Mouse (Mus musculus) CH12.LX (cell line): ENCODE results near the gene Ctdspl.

Experiments
- CHD2 ChIP-seq: IDR thresholded peaks from 2 replicates; pipeline ENCODE4 v1.6.1; 2011; ENCODE audit warnings: low read length, improper control_type of control experiment
- CTCF ChIP-seq, 2 experiments: IDR thresholded peaks in 1 of 2; conservative IDR thresholded peaks in 1 of 2; 2 replicates each; pipeline ENCODE4 v1.5.1; 2011 to 2012; ENCODE audit warnings: low read depth in 2 of 2, low read length in 2 of 2, improper control_type of control experiment in 1 of 2, inconsistent platforms in 1 of 2, mild to moderate bottlenecking in 1 of 2, moderate library complexity in 1 of 2
- EP300 ChIP-seq: IDR thresholded peaks from 2 replicates; pipeline ENCODE4 v1.6.1; 2011; ENCODE audit warnings: low read length, improper control_type of control experiment
- GABPA ChIP-seq: IDR thresholded peaks from 2 replicates; pipeline ENCODE4 v1.6.1; 2012; ENCODE audit warnings: low read depth, low read length, improper control_type of control experiment, inconsistent platforms; ENCODE audit not compliant: insufficient replicate concordance
- MEF2A ChIP-seq: IDR thresholded peaks from 2 replicates; pipeline ENCODE4 v1.6.1; 2014; ENCODE audit warnings: low read depth, mild to moderate bottlenecking, inconsistent platforms, low read length, improper control_type of control experiment, borderline replicate concordance
- MXI1 ChIP-seq: IDR thresholded peaks from 2 replicates; pipeline ENCODE4 v1.6.1; 2011; ENCODE audit warnings: mild to moderate bottlenecking, low read depth, low read length, improper control_type of control experiment
- NELFE ChIP-seq: IDR thresholded peaks from 2 replicates; pipeline ENCODE4 v1.6.1; 2011; ENCODE audit warnings: low read depth, low read length, improper control_type of control experiment
- POLR2A ChIP-seq: IDR thresholded peaks from 2 replicates; pipeline ENCODE4 v1.6.1; 2011; ENCODE audit warnings: low read depth, mild to moderate bottlenecking, improper control_type of control experiment, low read length
- TBP ChIP-seq: conservative IDR thresholded peaks from 2 replicates; pipeline ENCODE4 v1.6.1; 2011; ENCODE audit warnings: low read depth, low read length, improper control_type of control experiment
- USF1 ChIP-seq: IDR thresholded peaks from 2 replicates; pipeline ENCODE4 v1.6.1; 2014; ENCODE audit warnings: low read depth, mild to moderate bottlenecking, inconsistent platforms, low read length, improper control_type of control experiment

- no peak for TF ChIP-seq MEF2A
- no peak for TF ChIP-seq POLR2A
- TF ChIP-seq TBP: no peak
- no peak for TF ChIP-seq NELFE
- TF ChIP-seq CTCF (conservative IDR thresholded peaks at IDR 0.05 in 1 of 2, IDR thresholded peaks at IDR 0.05 in 1 of 2; ENCODE audit: low read depth in 2 of 2, low read length in 2 of 2): no peak
- TF ChIP-seq MXI1: no peak
- no peak for TF ChIP-seq USF1
- no peak for TF ChIP-seq EP300
- TF ChIP-seq GABPA: no peak
- no peak for TF ChIP-seq CHD2
Measured at GRCm38 (mm10) chr9:118986286-118986685, 60.0 kb downstream of the Ctdspl start.
